Mouse (Mus musculus) splenic B cell, adult 2 months (primary cell): ENCODE measurements at regions not wholly inside any gene's neighbourhood (a gene's known extent, or its start where the extent isn't known, plus 50 kb on each side); places are given as distances from the start of the nearest gene placed in this dataset.

Source experiments
- DNase-seq: peaks from one replicate; pipeline ENCODE4 v3.0.0-alpha.2; 2011; ENCODE audit warnings: low read depth, low spot score
- H3K27me3 ChIP-seq: 2 replicates; pipeline ENCODE4 v1.6.1; 2012; ENCODE audit warnings: mild to moderate bottlenecking, low read length, moderate library complexity, mixed read lengths; ENCODE audit not compliant: control insufficient read depth, poor library complexity, insufficient read depth, severe bottlenecking
- H3K36me3 ChIP-seq: 2 replicates; pipeline ENCODE4 v1.6.1; 2012; ENCODE audit warnings: mild to moderate bottlenecking, low read length, moderate library complexity, mixed read lengths; ENCODE audit not compliant: control insufficient read depth, poor library complexity, insufficient read depth, severe bottlenecking

- no peaks in the 10 kb centered on the region for H3K27me3 ChIP-seq
- DNase-seq = no peak
- no peaks in the 10 kb centered on the region for H3K36me3 ChIP-seq
These were observed 180.5 kb upstream of the Dlk1 start for GRCm38 (mm10) chr12:109272101-109272500.

GRCm38 (mm10) chr12:109314850-109315249 lies 137.8 kb upstream of the Dlk1 start:
- peak; percentile 73 for DNase-seq
- Histone ChIP-seq H3K27me3 (no peaks in the 10 kb centered on the region; the same call in 1 of the 2 replicates), H3K36me3 (no peaks in the 10 kb centered on the region)

GRCm38 (mm10) chr12:109325986-109326385 lies 126.6 kb upstream of the Dlk1 start:
- no peaks in the 10 kb centered on the region for H3K36me3 ChIP-seq
- H3K27me3 ChIP-seq = peaks cover 2% of the 10 kb centered on the region; the same call in 1 of the 2 replicates
- no peak for DNase-seq

- Histone ChIP-seq H3K27me3 (no peaks in the 10 kb centered on the region), H3K36me3 (no peaks in the 10 kb centered on the region)
- no peak for DNase-seq
These were observed 81.3 kb upstream of the Dlk1 start for GRCm38 (mm10) chr12:109371327-109371726.

- Histone ChIP-seq H3K36me3 (no peaks in the 10 kb centered on the region), H3K27me3 (no peaks in the 10 kb centered on the region)
- no peak for DNase-seq
These were observed 66.8 kb upstream of the Dlk1 start for GRCm38 (mm10) chr12:109385794-109386193.

GRCm38 (mm10) chr12:109388791-109389190 lies 63.8 kb upstream of the Dlk1 start:
- no peaks in the 10 kb centered on the region for H3K27me3 ChIP-seq
- no peak for DNase-seq
- H3K36me3 ChIP-seq = no peaks in the 10 kb centered on the region

- H3K36me3 ChIP-seq = no peaks in the 10 kb centered on the region
- H3K27me3 ChIP-seq = no peaks in the 10 kb centered on the region
- no peak for DNase-seq
These were observed 62.2 kb upstream of the Dlk1 start for GRCm38 (mm10) chr12:109390388-109390920.

GRCm38 (mm10) chr12:109390978-109391377 lies 61.6 kb upstream of the Dlk1 start:
- Histone ChIP-seq H3K36me3 (no peaks in the 10 kb centered on the region), H3K27me3 (no peaks in the 10 kb centered on the region)
- no peak for DNase-seq

- Histone ChIP-seq H3K36me3 (no peaks in the 10 kb centered on the region), H3K27me3 (no peaks in the 10 kb centered on the region)
- no peak for DNase-seq
These were observed 59.3 kb upstream of the Dlk1 start for GRCm38 (mm10) chr12:109393326-109393725.

GRCm38 (mm10) chr12:109393795-109394194 lies 58.8 kb upstream of the Dlk1 start:
- peak; percentile 77 for DNase-seq
- no peaks in the 10 kb centered on the region for H3K27me3 ChIP-seq
- no peaks in the 10 kb centered on the region for H3K36me3 ChIP-seq

- Histone ChIP-seq H3K27me3 (no peaks in the 10 kb centered on the region), H3K36me3 (no peaks in the 10 kb centered on the region)
- DNase-seq = no peak
These were observed 58.2 kb upstream of the Dlk1 start for GRCm38 (mm10) chr12:109394396-109394795.

GRCm38 (mm10) chr12:109396614-109397013 lies 56.0 kb upstream of the Dlk1 start:
- H3K27me3 ChIP-seq = no peaks in the 10 kb centered on the region

GRCm38 (mm10) chr12:109397175-109398058 lies 55.2 kb upstream of the Dlk1 start:
- no peak for DNase-seq
- Histone ChIP-seq H3K36me3 (no peaks in the 10 kb centered on the region), H3K27me3 (no peaks in the 10 kb centered on the region)

More at GRCm38 (mm10) chr12:109396614-109397013, 56.0 kb upstream of the Dlk1 start:
- DNase-seq = no peak
- H3K36me3 ChIP-seq = no peaks in the 10 kb centered on the region

GRCm38 (mm10) chr12:109398473-109398872 lies 54.1 kb upstream of the Dlk1 start:
- no peak for DNase-seq
- Histone ChIP-seq H3K36me3 (no peaks in the 10 kb centered on the region), H3K27me3 (no peaks in the 10 kb centered on the region)

- no peak for DNase-seq
- no peaks in the 10 kb centered on the region for H3K36me3 ChIP-seq
- H3K27me3 ChIP-seq = no peaks in the 10 kb centered on the region
These were observed 53.7 kb upstream of the Dlk1 start for GRCm38 (mm10) chr12:109398951-109399350.
